Mouse (Mus musculus): ENCODE measurements around the gene Dlk2. TPM values are rescaled to one million over a fixed set of nuclear protein-coding genes. Genes with fewer than 3 reads are reported as not detected.

Dlk2 gene
- total RNA-seq (2014; rRNA removed), result 60.1 and 66.8 TPM in 2 replicates
- 22.9 and 28.0 TPM in 2 replicates for polyA plus RNA-seq (2015; fragmentation: Nextera tagmentation; extraction: Ambion mirVana)

DNA sequence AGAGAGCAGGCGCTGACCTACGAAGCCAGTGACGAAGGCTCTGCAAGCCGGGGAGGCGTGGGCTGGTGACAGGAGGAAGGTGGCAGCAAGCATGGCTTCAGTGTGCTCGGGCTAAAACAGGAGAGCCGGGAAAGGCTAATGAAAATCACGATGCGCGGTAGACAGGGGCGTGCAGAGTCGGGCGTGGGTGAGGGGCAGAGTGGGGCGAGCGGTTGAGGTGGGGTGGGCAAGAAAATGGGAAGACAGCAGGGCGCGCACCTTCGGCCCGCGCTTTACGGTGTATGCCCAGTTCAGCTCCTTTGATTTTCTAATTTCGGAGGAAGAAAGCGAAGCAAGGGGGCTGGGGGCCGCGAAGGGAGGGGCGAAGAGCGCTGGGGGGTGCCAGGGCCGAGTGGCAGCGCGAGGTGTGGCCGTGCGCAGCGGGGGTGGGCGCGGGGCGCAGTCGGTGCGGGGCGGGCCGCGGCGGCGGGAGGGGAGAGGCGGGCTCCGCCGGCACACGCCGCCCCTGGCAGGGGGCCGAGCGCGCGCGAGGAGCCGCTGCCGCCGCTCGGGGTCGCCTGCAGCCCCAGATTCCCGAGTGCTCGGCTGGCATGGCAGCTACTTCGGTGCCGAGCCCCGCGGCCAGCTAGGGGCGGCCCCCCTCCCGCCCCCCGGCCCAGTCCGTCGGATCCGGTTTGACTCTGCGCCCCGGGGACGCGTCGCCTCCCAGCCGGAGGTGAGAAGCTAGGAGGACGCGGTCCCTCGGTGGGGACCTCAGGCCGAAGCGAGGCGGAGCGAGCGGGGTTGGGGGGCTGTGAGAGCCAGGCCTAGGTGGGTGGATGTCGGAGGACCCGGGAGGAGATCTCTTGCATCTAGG is at the start of gene Dlk2:
TSS of gene Dlk2 (plus strand) at position 58 of the 856 bp plus-strand sequence.
- Histone ChIP-seq H3K27ac (ENCODE audit: low read depth, low read length) (peak within 1 kb of the TSS; percentile 87), H3K36me3 (ENCODE audit: insufficient read depth, low read length) (peaks cover 11% of the 10 kb centered on the region), H3K4me2 (ENCODE audit: low read depth, low read length, poor library complexity, severe bottlenecking) (peak within 1 kb of the TSS; percentile 82), H3K4me3 (ENCODE audit: low read depth, low read length) (peak within 1 kb of the TSS; percentile 79), H3K4me1 (ENCODE audit: insufficient read depth, low read length) (no peaks in the 10 kb centered on the region), H3K27me3 (ENCODE audit: insufficient read depth, low read length) (peaks cover 11% of the 10 kb centered on the region), H3K9me3 (ENCODE audit: low read length) (no peaks in the 10 kb centered on the region), H3K9ac (replicated peaks; ENCODE audit: low read length, poor library complexity, severe bottlenecking) (peak within 1 kb of the TSS; percentile 90)
- 0% methylated on average over 30 of the region's 86 CpGs for WGBS
- TF ChIP-seq CTCF (IDR thresholded peaks at IDR 0.05), result no peak
- peak; percentile 57 for ATAC-seq (ENCODE audit: low FRiP score)
- DNase-seq (ENCODE audit: low spot score), result peak; percentile 67

DNA sequence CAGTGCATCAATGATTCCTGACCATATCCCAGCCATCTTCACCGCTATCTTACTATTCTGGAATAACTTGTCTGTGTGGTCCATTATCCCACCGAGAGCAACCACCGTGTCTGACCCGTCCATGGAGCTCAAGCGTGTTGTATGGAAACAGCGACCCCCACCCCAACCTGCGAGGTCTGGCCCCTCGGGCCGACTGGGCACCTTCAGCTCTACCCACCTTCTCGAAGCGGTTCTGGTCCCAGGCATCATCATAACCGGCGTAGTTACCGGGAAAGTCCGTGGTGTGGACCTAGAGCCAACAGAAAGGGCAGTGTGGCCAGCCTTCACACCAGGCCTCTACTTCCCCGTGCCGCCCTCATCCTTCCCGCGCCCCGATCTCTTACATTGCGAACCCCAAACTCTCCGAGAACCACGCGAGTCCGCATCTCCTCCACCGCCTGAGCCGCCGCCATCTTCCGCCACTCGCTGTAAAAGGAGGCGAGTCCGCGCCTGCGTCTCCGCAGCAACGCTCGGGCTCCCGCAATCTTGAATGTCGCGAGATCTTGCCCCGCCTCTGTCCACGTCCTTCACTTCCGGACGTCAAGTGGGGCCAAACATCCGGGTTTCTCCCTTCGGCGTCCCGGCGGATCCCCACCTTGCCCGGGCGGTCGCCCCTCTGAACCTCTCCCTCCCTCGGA is 49.6 kb upstream of the Dlk2 start, which contains the start of the genes Polr1c and Yipf3:
TSS of gene Polr1c (minus strand) at position 543 of the 677 bp plus-strand sequence.
TSS of gene Yipf3 (plus strand) at position 569 of the 677 bp plus-strand sequence.
- H3K27ac ChIP-seq (ENCODE audit: low read depth, low read length), result peak within 1 kb of the TSS; percentile 79
- WGBS, result under 1% methylated on average over 53 of the region's 53 CpGs
- H3K4me2 ChIP-seq (ENCODE audit: low read depth, low read length, poor library complexity, severe bottlenecking), result peak within 1 kb of the TSS; percentile 78
- peak within 1 kb of the TSS; percentile 79 for H3K4me3 ChIP-seq (ENCODE audit: low read depth, low read length)
- peaks cover 7% of the 10 kb centered on the region for H3K4me1 ChIP-seq (ENCODE audit: insufficient read depth, low read length)
- peaks cover 59% of the 10 kb centered on the region for H3K36me3 ChIP-seq (ENCODE audit: insufficient read depth, low read length)
- DNase-seq (ENCODE audit: low spot score) (peak; percentile 96), ATAC-seq (ENCODE audit: low FRiP score) (peak; percentile 92)
- no peaks in the 10 kb centered on the region for H3K27me3 ChIP-seq (ENCODE audit: insufficient read depth, low read length)
- H3K9ac ChIP-seq (replicated peaks; ENCODE audit: low read length, poor library complexity, severe bottlenecking), result peak within 1 kb of the TSS; percentile 87
- no peak for TF ChIP-seq CTCF (IDR thresholded peaks at IDR 0.05)
- H3K9me3 ChIP-seq (ENCODE audit: low read length), result no peaks in the 10 kb centered on the region

DNA sequence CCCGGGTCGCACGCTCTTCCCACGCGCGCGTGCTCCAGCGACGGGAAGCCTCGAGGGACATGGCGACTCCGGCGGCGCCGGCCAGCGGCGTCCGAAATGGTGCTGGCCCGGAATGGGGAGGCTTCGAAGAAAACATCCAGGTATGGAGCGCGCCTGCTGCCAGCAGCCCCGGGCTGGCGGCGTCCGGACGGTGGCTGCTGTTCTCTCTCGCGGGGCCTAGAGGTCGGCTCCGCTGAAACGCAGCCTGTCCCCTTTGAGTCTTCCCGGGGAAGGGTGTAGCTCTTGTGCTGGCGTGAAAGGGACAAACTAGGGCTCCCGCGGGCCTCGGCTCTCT is 49.1 kb upstream of the Dlk2 start:
- Histone ChIP-seq H3K9ac (replicated peaks; ENCODE audit: low read length, poor library complexity, severe bottlenecking) (peak overlapping the region; percentile 87), H3K27me3 (ENCODE audit: insufficient read depth, low read length) (no peaks in the 10 kb centered on the region), H3K9me3 (ENCODE audit: low read length) (no peaks in the 10 kb centered on the region), H3K36me3 (ENCODE audit: insufficient read depth, low read length) (peaks cover 54% of the 10 kb centered on the region), H3K4me2 (ENCODE audit: low read depth, low read length, poor library complexity, severe bottlenecking) (peak overlapping the region; percentile 78), H3K27ac (ENCODE audit: low read depth, low read length) (peak overlapping the region; percentile 79), H3K4me1 (ENCODE audit: insufficient read depth, low read length) (peaks cover 9% of the 10 kb centered on the region), H3K4me3 (ENCODE audit: low read depth, low read length) (peak overlapping the region; percentile 79)
- ATAC-seq (ENCODE audit: low FRiP score) (peak; percentile 47), DNase-seq (ENCODE audit: low spot score) (no peak)
- TF ChIP-seq CTCF (IDR thresholded peaks at IDR 0.05), result no peak
- WGBS, result under 1% methylated on average over 37 of the region's 37 CpGs

DNA sequence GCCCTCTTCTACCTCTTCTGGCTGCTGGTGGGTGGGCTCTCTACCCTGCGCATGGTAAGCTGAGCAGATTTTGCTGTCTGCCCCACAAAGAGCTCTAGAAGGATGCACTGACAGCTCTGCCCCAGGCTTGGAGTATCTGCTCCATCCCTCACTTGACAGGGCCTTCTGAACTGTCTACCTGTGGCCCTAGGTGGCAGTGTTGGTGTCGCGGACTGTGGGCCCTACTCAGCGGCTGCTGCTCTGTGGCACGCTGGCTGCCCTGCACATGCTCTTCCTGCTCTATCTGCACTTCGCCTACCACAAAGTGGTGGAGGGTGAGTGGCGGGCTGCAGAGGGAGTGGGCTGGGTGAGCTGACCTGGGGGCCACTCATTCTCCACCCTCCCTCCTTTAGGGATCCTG is 46.0 kb upstream of the Dlk2 start:
- Histone ChIP-seq H3K27me3 (ENCODE audit: insufficient read depth, low read length) (no peaks in the 10 kb centered on the region), H3K27ac (ENCODE audit: low read depth, low read length) (no peak overlapping the region), H3K4me3 (ENCODE audit: low read depth, low read length) (no peak overlapping the region), H3K4me1 (ENCODE audit: insufficient read depth, low read length) (peaks cover 18% of the 10 kb centered on the region), H3K9ac (replicated peaks; ENCODE audit: low read length, poor library complexity, severe bottlenecking) (no peak overlapping the region), H3K36me3 (ENCODE audit: insufficient read depth, low read length) (peaks cover 30% of the 10 kb centered on the region), H3K4me2 (ENCODE audit: low read depth, low read length, poor library complexity, severe bottlenecking) (no peak overlapping the region), H3K9me3 (ENCODE audit: low read length) (no peaks in the 10 kb centered on the region)
- DNase-seq (ENCODE audit: low spot score) (no peak), ATAC-seq (ENCODE audit: low FRiP score) (no peak)
- TF ChIP-seq CTCF (IDR thresholded peaks at IDR 0.05), result peak; percentile 19; the same call in 1 of the 2 replicates
- WGBS, result 81% methylated on average over 7 of the region's 7 CpGs

DNA sequence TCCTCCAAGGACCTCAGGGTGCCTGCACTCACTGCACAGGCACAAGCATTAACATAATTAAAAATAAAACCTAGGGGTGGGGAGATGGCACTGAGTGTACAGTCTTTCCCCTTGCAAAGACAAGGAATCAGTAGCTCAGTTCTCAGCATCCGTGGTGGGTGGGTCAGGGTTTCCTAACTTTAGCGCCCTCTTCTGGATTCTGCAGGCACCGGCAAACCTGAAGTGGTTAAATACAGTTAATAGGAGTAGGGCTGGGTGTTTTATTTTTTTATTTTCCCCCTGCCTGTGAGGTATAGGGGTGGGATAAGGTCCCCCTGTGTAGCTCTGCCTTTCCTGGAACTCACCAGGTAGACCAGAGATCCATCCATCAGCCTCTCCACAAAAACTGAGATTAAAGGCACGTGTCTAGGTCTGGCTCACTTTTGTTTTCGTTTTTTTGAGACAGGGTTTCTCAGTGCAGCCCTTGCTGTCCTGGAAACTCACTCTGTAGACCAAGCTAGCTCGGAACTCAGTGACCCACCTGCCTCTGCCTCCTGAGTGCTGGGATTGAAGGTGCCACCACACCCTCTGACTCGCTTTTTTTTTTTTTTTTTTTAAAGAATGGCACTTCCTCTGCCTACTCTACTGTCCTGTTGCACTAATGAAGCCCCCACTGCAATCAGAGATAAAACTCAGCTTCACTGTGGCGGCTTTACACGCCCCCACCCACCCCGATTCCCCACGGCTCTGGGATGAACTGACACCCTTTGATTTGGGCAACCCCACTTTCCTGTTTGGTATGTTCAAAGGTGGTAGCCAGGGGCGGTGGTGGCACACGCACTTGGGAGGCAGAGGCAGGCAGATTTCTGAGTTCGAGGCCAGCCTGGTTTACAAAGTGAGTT is 44.4 kb upstream of the Dlk2 start:
- H3K4me1 ChIP-seq (ENCODE audit: insufficient read depth, low read length), result peaks cover 11% of the 10 kb centered on the region; the same call in 1 of the 2 replicates
- H3K4me3 ChIP-seq (ENCODE audit: low read depth, low read length), result peak overlapping the region; percentile 87; the same call in 1 of the 2 replicates
- no peak overlapping the region for H3K27ac ChIP-seq (ENCODE audit: low read depth, low read length)
- no peak overlapping the region for H3K9ac ChIP-seq (replicated peaks; ENCODE audit: low read length, poor library complexity, severe bottlenecking)
- DNase-seq (ENCODE audit: low spot score) (peak; percentile 69), ATAC-seq (ENCODE audit: low FRiP score) (no peak)
- no peaks in the 10 kb centered on the region for H3K27me3 ChIP-seq (ENCODE audit: insufficient read depth, low read length)
- WGBS, result 60% methylated on average over 14 of the region's 14 CpGs
- peak overlapping the region; percentile 84 for H3K4me2 ChIP-seq (ENCODE audit: low read depth, low read length, poor library complexity, severe bottlenecking)
- no peaks in the 10 kb centered on the region for H3K9me3 ChIP-seq (ENCODE audit: low read length)
- peaks cover 38% of the 10 kb centered on the region for H3K36me3 ChIP-seq (ENCODE audit: insufficient read depth, low read length)
- peak; percentile 66 for TF ChIP-seq CTCF (IDR thresholded peaks at IDR 0.05)

Data from midbrain, postnatal 0 days (tissue).